Mouse (Mus musculus) kidney, postnatal 0 days (tissue): ENCODE data around the gene Actl10. TPM values are rescaled to one million over a fixed set of nuclear protein-coding genes. Genes with fewer than 3 reads are reported as not detected.

Experiments
- ATAC-seq: fragments of 200-750 bp; cut with Nextera tagmentation; replicated peaks from 2 replicates; pipeline ENCODE4 v1.8.0; 2017; ENCODE audit warnings: low read depth, moderate number of reproducible peaks, moderate TSS enrichment, moderate library complexity; ENCODE audit not compliant: low FRiP score
- DNase-seq: peaks from one replicate; pipeline ENCODE4 v3.0.0-alpha.2; 2016; ENCODE audit warnings: low spot score
- H3K27ac ChIP-seq: fragments of 300-500 bp; sonication (generic); 2 replicates; pipeline ENCODE4 v1.5.1; 2014; ENCODE audit warnings: mild to moderate bottlenecking
- H3K27me3 ChIP-seq: fragments of 300-500 bp; sonication (generic); 2 replicates; pipeline ENCODE4 v1.6.1; 2014; ENCODE audit warnings: low read length, mixed read lengths; ENCODE audit not compliant: insufficient read depth
- H3K36me3 ChIP-seq: fragments of 300-500 bp; sonication (generic); 2 replicates; pipeline ENCODE4 v1.6.1; 2014; ENCODE audit warnings: low read length, mixed read lengths; ENCODE audit not compliant: insufficient read depth
- H3K4me1 ChIP-seq: fragments of 300-500 bp; sonication (generic); replicated peaks from 2 replicates; pipeline ENCODE4 v1.6.1; 2014; ENCODE audit warnings: antibody characterized with exemption, low read length, mixed read lengths; ENCODE audit not compliant: insufficient read depth
- H3K4me2 ChIP-seq: fragments of 300-500 bp; sonication (generic); 2 replicates; pipeline ENCODE4 v1.6.1; 2014; ENCODE audit warnings: mild to moderate bottlenecking, low read length, moderate library complexity, mixed read lengths
- H3K4me3 ChIP-seq: fragments of 300-500 bp; sonication (generic); replicated peaks from 2 replicates; pipeline ENCODE4 v1.5.1; 2014; ENCODE audit warnings: low read depth, low read length
- H3K9ac ChIP-seq: fragments of 300-500 bp; sonication (generic); 2 replicates; pipeline ENCODE4 v1.6.1; 2014; ENCODE audit warnings: low read depth, low read length
- H3K9me3 ChIP-seq: fragments of 300-500 bp; sonication (generic); replicated peaks from 2 replicates; pipeline ENCODE4 v1.6.1; 2016; ENCODE audit warnings: low read length, inconsistent platforms, mixed read lengths
- CTCF ChIP-seq: IDR thresholded peaks from 2 replicates; pipeline ENCODE4 v1.5.1; 2016; ENCODE audit warnings: antibody characterized with exemption, low read depth, mild to moderate bottlenecking, moderate library complexity
- WGBS: fragments of 180-500 bp; shearing (Covaris S2); extraction: QIAGEN DNeasy Blood & Tissue Kit; methylation state at CpG from one replicate; pipeline ENCODE4 v1.1.7; 2014; 5-methylcytosine and 5-hydroxymethylcytosine counted together
- polyA plus RNA-seq: library from polyadenylated mRNA; unstranded; fragments of >200 nt; fragmentation: Nextera tagmentation; extraction: Ambion mirVana; gene quantifications from 2 replicates; pipeline ENCODE4 v1.2.1, GENCODE M21; 2015

The Actl10 gene
- polyA plus RNA-seq: 0.09 TPM in 1 of 2 replicates, not detected in the other

DNA sequence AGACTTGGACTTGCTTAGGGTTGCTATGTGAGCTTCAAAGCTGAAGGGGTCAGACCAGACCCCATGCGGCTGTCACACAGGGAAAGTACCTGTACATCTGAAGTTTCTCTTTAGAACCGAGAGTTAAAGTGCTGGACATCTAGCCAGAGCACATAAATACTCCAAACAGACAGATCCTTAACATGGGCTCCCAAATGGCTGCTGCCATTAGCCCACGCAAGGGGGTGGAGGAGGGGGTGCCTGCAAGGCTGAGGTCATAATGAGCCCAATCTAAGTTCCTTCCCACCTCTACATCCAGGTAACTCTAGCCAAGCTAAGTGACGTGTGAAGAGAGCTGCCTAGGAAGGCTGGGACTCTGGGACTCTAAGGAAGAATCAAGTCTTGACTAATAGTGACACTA, at the start of gene Actl10:
Gene Actl10, plus strand, starts transcription at position 301 of the 400 bp plus-strand sequence.
- Histone ChIP-seq H3K36me3 (no peaks in the 10 kb centered on the region), H3K4me2 (peak within 1 kb of the TSS; percentile 51), H3K4me3 (no peak within 1 kb of the TSS), H3K27ac (no peak within 1 kb of the TSS), H3K9ac (no peak within 1 kb of the TSS), H3K9me3 (no peaks in the 10 kb centered on the region), H3K27me3 (peaks cover 4% of the 10 kb centered on the region; the same call in 1 of the 2 replicates), H3K4me1 (peaks cover 12% of the 10 kb centered on the region)
- DNase-seq (no peak), ATAC-seq (no peak)
- TF ChIP-seq CTCF: no peak
- 70% methylated on average over 4 of the region's 4 CpGs for WGBS

DNA sequence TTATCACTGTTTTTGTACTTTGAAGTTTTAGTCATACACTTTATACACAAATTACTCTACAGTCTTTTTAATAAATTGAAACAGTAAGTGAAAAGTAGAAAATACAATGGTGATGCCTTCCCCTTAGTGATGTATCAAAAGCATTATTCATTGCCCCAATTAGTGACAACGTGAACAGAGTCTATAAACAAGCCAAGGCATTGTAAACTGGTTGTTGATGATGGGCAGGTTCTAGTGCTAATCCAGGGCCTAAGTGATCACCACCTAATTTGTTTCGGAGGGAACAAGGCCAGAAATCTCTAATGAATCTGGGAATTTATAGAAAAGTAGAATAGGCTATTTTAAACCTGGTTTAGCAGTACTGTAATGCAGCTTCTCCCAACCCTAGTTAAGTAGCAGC, 44.5 kb upstream of the Actl10 start:
- Histone ChIP-seq H3K9ac (no peak overlapping the region), H3K4me3 (no peak overlapping the region), H3K4me1 (no peaks in the 10 kb centered on the region), H3K27ac (no peak overlapping the region), H3K27me3 (no peaks in the 10 kb centered on the region), H3K36me3 (peaks cover 14% of the 10 kb centered on the region; the same call in 1 of the 2 replicates), H3K9me3 (no peaks in the 10 kb centered on the region), H3K4me2 (no peak overlapping the region)
- TF ChIP-seq CTCF: no peak
- 64% methylated on average over 2 of the region's 2 CpGs for WGBS
- DNase-seq (no peak), ATAC-seq (no peak)

- DNase-seq (peak; percentile 8), ATAC-seq (no peak; the same call in 1 of the 2 replicates)
- Histone ChIP-seq H3K4me3 (no peak overlapping the region), H3K36me3 (peaks cover 14% of the 10 kb centered on the region; the same call in 1 of the 2 replicates), H3K4me1 (no peaks in the 10 kb centered on the region), H3K27ac (no peak overlapping the region), H3K9ac (0 out of 2 replicates have a peak overlapping the region, but pooled peaks have one; percentile 4), H3K9me3 (no peaks in the 10 kb centered on the region), H3K4me2 (no peak overlapping the region), H3K27me3 (no peaks in the 10 kb centered on the region)
- 68% methylated on average over 9 of the region's 9 CpGs for WGBS
- TF ChIP-seq CTCF: peak; percentile 61
Observed at GRCm38 (mm10) chr2:154507566-154508283, 43.9 kb upstream of the Actl10 start.

DNA sequence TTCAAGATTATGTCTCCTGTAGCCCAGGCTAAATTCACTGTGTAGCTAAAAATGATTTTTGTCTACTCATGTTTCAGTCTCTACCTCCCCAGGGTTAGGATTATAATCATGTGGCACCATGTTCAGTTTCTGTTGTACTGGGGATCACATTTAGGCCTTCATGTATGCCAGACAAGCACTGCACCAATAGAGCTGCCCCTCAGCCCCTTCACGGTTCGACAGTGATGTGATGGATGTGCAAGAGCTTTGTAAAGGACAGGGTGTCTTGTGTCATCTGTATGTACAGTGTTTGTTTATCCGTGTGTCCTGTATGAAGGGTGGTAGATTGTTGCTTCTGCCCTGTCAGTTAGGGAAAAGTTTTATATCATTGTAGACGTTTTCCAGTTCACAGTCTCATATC, 43.1 kb upstream of the Actl10 start:
- no peaks in the 10 kb centered on the region for H3K9me3 ChIP-seq
- no peaks in the 10 kb centered on the region for H3K27me3 ChIP-seq
- 75% methylated on average over 4 of the region's 4 CpGs for WGBS
- TF ChIP-seq CTCF: no peak
- peaks cover 14% of the 10 kb centered on the region; the same call in 1 of the 2 replicates for H3K36me3 ChIP-seq
- H3K27ac ChIP-seq: no peak overlapping the region
- H3K9ac ChIP-seq: no peak overlapping the region
- no peak for DNase-seq
- no peak overlapping the region for H3K4me3 ChIP-seq
- no peak for ATAC-seq
- H3K4me1 ChIP-seq: no peaks in the 10 kb centered on the region
- H3K4me2 ChIP-seq: no peak overlapping the region

DNA sequence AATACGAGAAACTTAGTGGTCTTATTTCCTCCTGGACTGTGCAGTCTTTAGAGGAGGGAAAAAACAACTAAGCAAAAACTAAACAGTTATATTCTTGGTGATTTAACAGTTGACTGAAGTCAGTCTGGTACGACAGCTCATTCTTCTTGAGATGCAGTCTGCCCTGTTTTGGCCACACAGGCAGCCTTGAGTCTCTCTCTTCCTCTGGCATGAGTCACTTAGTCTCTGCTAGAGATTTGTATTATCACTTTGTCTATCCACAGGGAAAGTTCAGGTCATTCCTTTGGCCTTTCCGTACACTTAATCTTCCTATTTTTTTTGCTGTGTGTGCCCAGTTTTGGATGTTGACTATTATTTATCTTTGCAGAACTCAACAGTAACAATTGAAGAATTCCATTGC, 41.4 kb upstream of the Actl10 start:
- no peak for ATAC-seq
- Histone ChIP-seq H3K4me3 (no peak overlapping the region), H3K4me2 (no peak overlapping the region), H3K27me3 (no peaks in the 10 kb centered on the region), H3K9me3 (no peaks in the 10 kb centered on the region), H3K36me3 (peaks cover 14% of the 10 kb centered on the region; the same call in 1 of the 2 replicates), H3K4me1 (no peaks in the 10 kb centered on the region), H3K9ac (no peak overlapping the region), H3K27ac (no peak overlapping the region)
- TF ChIP-seq CTCF: no peak
- no peak for DNase-seq
- 92% methylated on average over 3 of the region's 3 CpGs for WGBS

DNA sequence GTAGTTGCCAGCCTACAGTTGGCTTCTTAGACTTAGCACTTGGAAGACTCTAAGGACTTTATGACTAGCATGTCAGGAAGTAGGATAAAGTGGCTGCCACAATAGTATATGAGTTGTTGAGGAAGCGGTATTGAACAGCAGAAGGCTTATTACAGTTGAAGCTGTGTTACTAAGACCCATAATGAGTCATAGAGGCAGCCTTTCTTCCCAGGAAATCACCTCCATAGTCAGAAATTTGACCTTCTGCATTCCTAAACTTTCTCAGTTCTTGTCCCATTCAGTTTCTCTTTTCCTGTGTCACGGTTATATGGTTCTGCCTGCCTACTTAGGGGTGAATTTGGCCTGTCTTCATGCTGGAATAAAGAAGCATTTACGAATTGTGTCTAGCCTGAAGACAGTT, 34.6 kb upstream of the Actl10 start:
- TF ChIP-seq CTCF: no peak
- no peak overlapping the region for H3K9ac ChIP-seq

More for the DNA sequence above, 34.6 kb upstream of the Actl10 start:
- Histone ChIP-seq H3K27ac (no peak overlapping the region), H3K4me3 (no peak overlapping the region), H3K36me3 (peaks cover 4% of the 10 kb centered on the region; the same call in 1 of the 2 replicates), H3K27me3 (no peaks in the 10 kb centered on the region), H3K4me2 (no peak overlapping the region), H3K4me1 (no peaks in the 10 kb centered on the region), H3K9me3 (no peaks in the 10 kb centered on the region)
- no peak for DNase-seq
- 74% methylated on average over 3 of the region's 3 CpGs for WGBS
- ATAC-seq: no peak
